Mouse (Mus musculus) heart, postnatal 0 days (tissue): Measurements from ENCODE around the gene Sqor.

Source experiments
- CTCF ChIP-seq: IDR thresholded peaks from 2 replicates; pipeline ENCODE4 v1.5.1; 2016; ENCODE audit warnings: antibody characterized with exemption, control low read depth, low read depth
- EP300 ChIP-seq: IDR thresholded peaks from 2 replicates; pipeline ENCODE4 v1.6.1; 2016; ENCODE audit warnings: antibody characterized with exemption, low read depth

GRCm38 (mm10) chr2:122716301-122716842 is 48.7 kb upstream of the Sqor start:
- TF ChIP-seq CTCF: no peak
- TF ChIP-seq EP300: no peak
